Mouse (Mus musculus) hindbrain, embryonic 10.5 days (tissue): ENCODE results near the gene Cnnm3. TPM values are rescaled to one million over a fixed set of nuclear protein-coding genes. Genes with fewer than 3 reads are reported as not detected.

Source experiments
- DNase-seq: peaks from one replicate; pipeline ENCODE4 v3.0.0-alpha.2; 2017; ENCODE audit warnings: low spot score
- H3K27ac ChIP-seq: fragments of 300-500 bp; sonication (generic); 2 replicates; pipeline ENCODE4 v1.5.1; 2016; ENCODE audit warnings: mild to moderate bottlenecking, moderate library complexity
- H3K27me3 ChIP-seq: fragments of 300-500 bp; sonication (generic); 2 replicates; pipeline ENCODE4 v1.6.1; 2016; ENCODE audit warnings: mild to moderate bottlenecking; ENCODE audit not compliant: poor library complexity, insufficient read depth, severe bottlenecking
- H3K36me3 ChIP-seq: fragments of 300-500 bp; sonication (generic); 2 replicates; pipeline ENCODE4 v1.6.1; 2016; ENCODE audit warnings: mild to moderate bottlenecking, moderate library complexity
- H3K4me1 ChIP-seq: fragments of 300-500 bp; sonication (generic); replicated peaks from 2 replicates; pipeline ENCODE4 v1.6.1; 2016; ENCODE audit warnings: mild to moderate bottlenecking
- H3K4me3 ChIP-seq: fragments of 300-500 bp; sonication (generic); 2 replicates; pipeline ENCODE4 v1.5.1; 2016; ENCODE audit warnings: mild to moderate bottlenecking, moderate library complexity
- H3K9me3 ChIP-seq: fragments of 300-500 bp; sonication (generic); 2 replicates; pipeline ENCODE4 v1.6.1; 2016; ENCODE audit warnings: mild to moderate bottlenecking, moderate library complexity
- WGBS: fragments of 180-500 bp; shearing (Covaris S2); methylation state at CpG from one replicate; pipeline ENCODE4 v1.1.7; 2016; 5-methylcytosine and 5-hydroxymethylcytosine counted together
- polyA plus RNA-seq: library from polyadenylated mRNA; unstranded; fragments of >200 nt; fragmentation: Nextera tagmentation; extraction: Ambion mirVana; gene quantifications from 2 replicates; pipeline ENCODE4 v1.2.1, GENCODE M21; 2016

Cnnm3 gene
- polyA plus RNA-seq, 1 experiment from 2014 or later = 3.2 TPM

GRCm38 (mm10) chr1:36556553-36557456 lies 45.1 kb downstream of the Cnnm3 start:
- WGBS = under 1% methylated on average over 52 of the region's 52 CpGs
- peak; percentile 96 for DNase-seq
- H3K4me1 ChIP-seq = peaks cover 60% of the 10 kb centered on the region
- H3K36me3 ChIP-seq = peaks cover 38% of the 10 kb centered on the region
- H3K27me3 ChIP-seq = peaks cover 12% of the 10 kb centered on the region; the same call in 1 of the 2 replicates
- no peaks in the 10 kb centered on the region for H3K9me3 ChIP-seq
- peak overlapping the region; percentile 99 for H3K27ac ChIP-seq
- H3K4me3 ChIP-seq = peak overlapping the region; percentile 78

GRCm38 (mm10) chr1:36557457-36558011 lies 45.9 kb downstream of the Cnnm3 start:
- H3K27ac ChIP-seq = peak overlapping the region; percentile 99
- peak; percentile 87 for DNase-seq
- peaks cover 12% of the 10 kb centered on the region; the same call in 1 of the 2 replicates for H3K27me3 ChIP-seq
- under 1% methylated on average over 48 of the region's 48 CpGs for WGBS
- peak overlapping the region; percentile 78 for H3K4me3 ChIP-seq
- no peaks in the 10 kb centered on the region for H3K9me3 ChIP-seq
- H3K4me1 ChIP-seq = peaks cover 67% of the 10 kb centered on the region
- peaks cover 31% of the 10 kb centered on the region for H3K36me3 ChIP-seq

DNA sequence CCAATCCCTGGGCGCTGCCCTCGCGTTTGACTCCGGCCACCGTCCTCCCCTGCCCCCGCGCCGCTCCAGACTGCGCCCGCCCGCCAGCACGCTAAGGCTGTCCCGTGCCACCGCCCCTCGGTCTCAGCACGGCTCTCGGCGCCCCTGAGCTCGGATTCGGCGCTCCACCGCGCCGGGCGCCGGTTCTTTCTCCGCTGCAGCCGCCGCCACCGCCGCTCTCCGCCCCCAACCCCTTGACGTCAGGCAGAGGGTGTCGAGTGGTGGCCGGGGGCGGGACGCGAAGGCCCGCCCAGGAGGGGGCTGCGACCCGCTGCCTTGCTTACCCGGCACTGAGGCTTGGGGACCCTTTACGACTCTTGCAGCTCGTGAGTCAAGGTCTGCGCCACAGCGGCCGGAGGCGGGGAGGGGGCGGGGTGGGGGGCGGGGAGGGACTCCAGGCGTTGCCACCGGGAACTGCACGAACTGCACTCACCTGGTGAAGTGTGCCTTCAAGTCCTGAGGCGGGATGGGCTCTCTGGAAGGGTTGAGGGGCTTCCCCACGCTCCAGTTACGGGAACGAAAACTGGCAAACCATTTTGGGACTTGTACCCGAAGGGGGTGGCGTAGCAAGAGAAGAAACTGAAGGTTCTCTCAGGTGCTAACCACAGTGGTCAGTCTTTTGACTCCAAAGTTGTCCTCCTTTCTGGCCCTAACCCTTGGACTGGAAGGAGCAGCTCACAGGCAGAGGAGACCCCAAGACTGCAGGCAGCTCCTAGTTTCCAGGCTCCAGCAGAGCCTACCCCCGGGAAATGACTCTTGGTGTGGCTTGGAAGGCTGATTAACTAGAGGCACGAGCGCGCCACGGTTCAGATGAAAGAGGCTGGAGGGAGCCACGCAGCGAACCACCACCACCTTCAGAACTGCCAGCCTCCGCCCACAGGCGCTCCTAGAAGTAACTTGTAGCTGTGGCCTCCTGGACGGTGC lies 46.6 kb downstream of the Cnnm3 start, which contains the start of gene Sema4c:
TSS of gene Sema4c (minus strand) at position 319 of the 963 bp plus-strand sequence.
- under 1% methylated on average over 69 of the region's 69 CpGs for WGBS

GRCm38 (mm10) chr1:36559256-36559655 lies 47.6 kb downstream of the Cnnm3 start:
- WGBS = 6% methylated on average over 4 of the region's 4 CpGs
- no peaks in the 10 kb centered on the region for H3K9me3 ChIP-seq
- H3K27me3 ChIP-seq = peaks cover 12% of the 10 kb centered on the region; the same call in 1 of the 2 replicates
- peaks cover 72% of the 10 kb centered on the region for H3K4me1 ChIP-seq
- peaks cover 14% of the 10 kb centered on the region for H3K36me3 ChIP-seq
- DNase-seq = no peak
- H3K4me3 ChIP-seq = peak overlapping the region; percentile 78
- H3K27ac ChIP-seq = peak overlapping the region; percentile 99; the same call in 1 of the 2 replicates

More for the DNA sequence above, 46.6 kb downstream of the Cnnm3 start, which contains the start of gene Sema4c:
- peaks cover 75% of the 10 kb centered on the region for H3K4me1 ChIP-seq
- peak; percentile 86 for DNase-seq
- peak within 1 kb of the TSS; percentile 78 for H3K4me3 ChIP-seq
- no peaks in the 10 kb centered on the region for H3K9me3 ChIP-seq
- peak within 1 kb of the TSS; percentile 99 for H3K27ac ChIP-seq
- peaks cover 12% of the 10 kb centered on the region; the same call in 1 of the 2 replicates for H3K27me3 ChIP-seq
- peaks cover 23% of the 10 kb centered on the region for H3K36me3 ChIP-seq

- WGBS = 71% methylated on average over 5 of the region's 5 CpGs
- no peak for DNase-seq
- Histone ChIP-seq H3K27ac (no peak overlapping the region), H3K9me3 (no peaks in the 10 kb centered on the region), H3K36me3 (peaks cover 7% of the 10 kb centered on the region), H3K4me3 (no peak overlapping the region), H3K27me3 (peaks cover 12% of the 10 kb centered on the region; the same call in 1 of the 2 replicates), H3K4me1 (peaks cover 66% of the 10 kb centered on the region)
These were observed 48.2 kb downstream of the Cnnm3 start for GRCm38 (mm10) chr1:36559888-36560287.

- Histone ChIP-seq H3K36me3 (no peaks in the 10 kb centered on the region), H3K4me3 (no peak overlapping the region), H3K9me3 (no peaks in the 10 kb centered on the region), H3K4me1 (peaks cover 56% of the 10 kb centered on the region), H3K27me3 (peaks cover 12% of the 10 kb centered on the region; the same call in 1 of the 2 replicates), H3K27ac (no peak overlapping the region)
- 52% methylated on average over 6 of the region's 6 CpGs for WGBS
- DNase-seq = no peak
These were observed 49.2 kb downstream of the Cnnm3 start for GRCm38 (mm10) chr1:36560903-36561302.

GRCm38 (mm10) chr1:36562388-36562787 lies 50.7 kb downstream of the Cnnm3 start:
- Histone ChIP-seq H3K27ac (0 out of 2 replicates have a peak overlapping the region, but pooled peaks have one; percentile 3), H3K36me3 (no peaks in the 10 kb centered on the region), H3K27me3 (peaks cover 12% of the 10 kb centered on the region; the same call in 1 of the 2 replicates), H3K4me3 (no peak overlapping the region), H3K9me3 (no peaks in the 10 kb centered on the region), H3K4me1 (peaks cover 67% of the 10 kb centered on the region)
- WGBS = 80% methylated on average over 4 of the region's 4 CpGs
- DNase-seq = no peak

DNA sequence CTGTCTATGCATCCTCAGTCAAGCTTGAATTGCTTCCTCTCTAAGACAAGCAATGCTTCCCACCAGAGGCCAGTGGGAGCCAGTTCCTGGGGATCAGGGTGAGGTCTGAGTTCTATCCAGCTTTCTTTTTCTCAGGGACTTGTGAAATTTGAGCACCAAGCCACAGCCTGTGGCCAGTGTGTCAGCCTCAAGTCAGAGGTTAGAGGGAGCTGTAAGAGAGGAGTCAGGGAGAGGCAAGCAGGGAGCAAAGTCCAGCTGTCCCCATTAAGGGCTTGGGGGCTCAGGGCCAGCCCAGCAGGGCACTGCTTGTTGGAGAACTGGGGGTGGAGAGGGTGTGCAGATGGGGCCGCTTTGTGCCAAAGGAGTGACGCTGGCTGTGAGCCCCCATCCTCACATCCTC lies 51.5 kb downstream of the Cnnm3 start:
- H3K27me3 ChIP-seq = peaks cover 12% of the 10 kb centered on the region; the same call in 1 of the 2 replicates
- no peak overlapping the region for H3K4me3 ChIP-seq
- no peaks in the 10 kb centered on the region for H3K9me3 ChIP-seq
- H3K4me1 ChIP-seq = peaks cover 70% of the 10 kb centered on the region
- DNase-seq = no peak
- no peaks in the 10 kb centered on the region for H3K36me3 ChIP-seq
- H3K27ac ChIP-seq = no peak overlapping the region
- WGBS = 67% methylated on average over 2 of the region's 2 CpGs

DNA sequence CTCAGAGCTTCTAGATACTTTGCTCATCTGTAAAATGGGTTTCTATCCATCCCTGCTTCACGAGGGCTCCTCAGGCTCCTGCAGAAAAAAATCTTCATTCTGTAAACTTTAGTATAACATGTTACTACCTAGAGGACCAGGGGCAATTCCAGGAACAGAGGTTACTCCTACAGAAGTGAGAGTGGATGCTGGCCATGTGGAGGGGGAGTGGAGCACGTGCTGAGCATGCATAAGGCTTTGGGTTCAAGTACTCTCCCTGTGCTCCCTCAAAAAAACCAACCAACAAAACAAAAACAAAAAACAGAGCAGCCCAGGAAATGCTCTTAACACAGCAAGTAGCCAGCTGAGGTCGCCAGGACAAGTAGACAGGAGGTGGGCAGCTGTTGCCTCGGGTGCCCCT lies 52.0 kb downstream of the Cnnm3 start:
- WGBS = 78% methylated on average over 4 of the region's 4 CpGs

DNA sequence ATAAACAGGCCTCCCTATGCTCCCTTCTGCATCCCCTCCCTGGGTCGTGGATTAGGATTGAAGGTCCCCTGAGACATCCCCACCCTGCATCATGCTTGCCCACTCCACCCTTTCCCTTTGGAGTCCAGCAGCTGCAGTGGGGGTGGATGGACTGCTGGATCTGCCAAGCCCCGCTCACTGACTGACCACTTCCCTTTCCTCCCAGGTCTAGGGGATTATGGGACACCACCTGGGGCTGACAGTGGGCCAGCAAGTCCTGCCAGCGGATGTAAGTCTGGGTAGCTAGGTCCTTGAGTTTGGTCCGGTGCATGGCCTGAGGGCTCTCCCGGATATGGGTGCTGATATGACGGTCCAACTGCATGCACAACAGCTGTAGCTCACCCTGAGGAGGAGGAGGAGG lies 52.4 kb downstream of the Cnnm3 start:
- Histone ChIP-seq H3K4me3 (no peak overlapping the region), H3K27me3 (peaks cover 9% of the 10 kb centered on the region; the same call in 1 of the 2 replicates), H3K36me3 (no peaks in the 10 kb centered on the region), H3K4me1 (peaks cover 69% of the 10 kb centered on the region), H3K27ac (no peak overlapping the region), H3K9me3 (no peaks in the 10 kb centered on the region)
- WGBS = 78% methylated on average over 6 of the region's 6 CpGs
- DNase-seq = no peak

More for the DNA sequence above, 52.0 kb downstream of the Cnnm3 start:
- no peaks in the 10 kb centered on the region for H3K36me3 ChIP-seq
- no peak overlapping the region for H3K4me3 ChIP-seq
- H3K9me3 ChIP-seq = no peaks in the 10 kb centered on the region
- H3K27ac ChIP-seq = no peak overlapping the region
- DNase-seq = no peak
- H3K4me1 ChIP-seq = peaks cover 70% of the 10 kb centered on the region
- H3K27me3 ChIP-seq = peaks cover 12% of the 10 kb centered on the region; the same call in 1 of the 2 replicates

GRCm38 (mm10) chr1:36566425-36566824 lies 54.8 kb downstream of the Cnnm3 start:
- Histone ChIP-seq H3K36me3 (no peaks in the 10 kb centered on the region), H3K27ac (peak overlapping the region; percentile 77), H3K9me3 (no peaks in the 10 kb centered on the region), H3K27me3 (no peaks in the 10 kb centered on the region), H3K4me1 (peaks cover 68% of the 10 kb centered on the region), H3K4me3 (no peak overlapping the region)
- 9% methylated on average over 2 of the region's 2 CpGs for WGBS
- no peak for DNase-seq
